Mouse (Mus musculus) embryonic facial prominence, embryonic 10.5 days (tissue): ENCODE data around the gene Bclaf3. TPM values are rescaled to one million over a fixed set of nuclear protein-coding genes. Genes with fewer than 3 reads are reported as not detected.
"Not testable (repeated sequence)": the region's sequence is repeated elsewhere in the genome, so short reads cannot be mapped to it uniquely, and the experiment has no call there.

Experiments used
- DNase-seq: peaks from one replicate; pipeline ENCODE4 v3.0.0-alpha.2; 2017; ENCODE audit warnings: low spot score
- H3K27ac ChIP-seq: fragments of 300-500 bp; sonication (generic); replicated peaks from 2 replicates; pipeline ENCODE4 v1.5.1; 2016; ENCODE audit warnings: mild to moderate bottlenecking
- H3K27me3 ChIP-seq: fragments of 300-500 bp; sonication (generic); replicated peaks from 2 replicates; pipeline ENCODE4 v1.6.1; 2016; ENCODE audit warnings: low read depth, mild to moderate bottlenecking; ENCODE audit not compliant: poor library complexity, severe bottlenecking
- H3K36me3 ChIP-seq: fragments of 300-500 bp; sonication (generic); replicated peaks from 2 replicates; pipeline ENCODE4 v1.6.1; 2016; ENCODE audit warnings: mild to moderate bottlenecking, moderate library complexity
- H3K4me1 ChIP-seq: fragments of 300-500 bp; sonication (generic); 2 replicates; pipeline ENCODE4 v1.6.1; 2016
- H3K4me3 ChIP-seq: fragments of 300-500 bp; sonication (generic); 2 replicates; pipeline ENCODE4 v1.5.1; 2016; ENCODE audit warnings: mild to moderate bottlenecking, moderate library complexity
- H3K9me3 ChIP-seq: fragments of 300-500 bp; sonication (generic); 2 replicates; pipeline ENCODE4 v1.6.1; 2016; ENCODE audit warnings: mild to moderate bottlenecking
- WGBS: fragments of 180-500 bp; shearing (Covaris S2); methylation state at CpG from one replicate; pipeline ENCODE4 v1.1.7; 2016; 5-methylcytosine and 5-hydroxymethylcytosine counted together
- polyA plus RNA-seq: library from polyadenylated mRNA; unstranded; fragments of >200 nt; fragmentation: Nextera tagmentation; extraction: Ambion mirVana; gene quantifications from 2 replicates; pipeline ENCODE4 v1.2.1, GENCODE M21; 2016

The Bclaf3 gene
- polyA plus RNA-seq, result 22.3 and 23.9 TPM in 2 replicates

DNA sequence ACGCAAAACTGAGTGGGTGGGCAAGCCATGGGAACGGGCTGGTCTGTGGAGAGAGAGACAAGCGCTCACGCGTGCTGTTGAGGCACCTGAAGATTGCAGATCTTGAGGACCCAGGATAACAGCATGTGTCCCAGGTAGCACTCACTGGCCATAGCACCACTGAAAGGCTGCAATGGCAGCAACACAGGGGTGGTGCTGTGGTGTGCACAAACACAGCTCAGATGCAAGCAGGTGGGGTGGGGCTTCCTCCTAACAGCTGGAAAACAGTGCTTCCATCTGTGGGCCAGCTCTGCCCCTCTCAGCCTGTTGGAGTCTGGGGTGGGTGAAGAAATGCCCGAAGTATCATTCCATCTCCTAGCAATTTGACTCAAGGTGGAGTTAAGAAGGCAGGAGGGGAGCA lies at the start of gene Bclaf3:
Bclaf3 (plus strand) TSS at position 301 of the 400 bp plus-strand sequence.
- Histone ChIP-seq H3K27me3 (peaks cover 57% of the 10 kb centered on the region), H3K36me3 (no peaks in the 10 kb centered on the region), H3K27ac (no peak within 1 kb of the TSS), H3K9me3 (no peaks in the 10 kb centered on the region), H3K4me3 (no peak within 1 kb of the TSS), H3K4me1 (no peaks in the 10 kb centered on the region)
- WGBS, result 77% methylated on average over 6 of the region's 6 CpGs
- DNase-seq, result no peak

DNA sequence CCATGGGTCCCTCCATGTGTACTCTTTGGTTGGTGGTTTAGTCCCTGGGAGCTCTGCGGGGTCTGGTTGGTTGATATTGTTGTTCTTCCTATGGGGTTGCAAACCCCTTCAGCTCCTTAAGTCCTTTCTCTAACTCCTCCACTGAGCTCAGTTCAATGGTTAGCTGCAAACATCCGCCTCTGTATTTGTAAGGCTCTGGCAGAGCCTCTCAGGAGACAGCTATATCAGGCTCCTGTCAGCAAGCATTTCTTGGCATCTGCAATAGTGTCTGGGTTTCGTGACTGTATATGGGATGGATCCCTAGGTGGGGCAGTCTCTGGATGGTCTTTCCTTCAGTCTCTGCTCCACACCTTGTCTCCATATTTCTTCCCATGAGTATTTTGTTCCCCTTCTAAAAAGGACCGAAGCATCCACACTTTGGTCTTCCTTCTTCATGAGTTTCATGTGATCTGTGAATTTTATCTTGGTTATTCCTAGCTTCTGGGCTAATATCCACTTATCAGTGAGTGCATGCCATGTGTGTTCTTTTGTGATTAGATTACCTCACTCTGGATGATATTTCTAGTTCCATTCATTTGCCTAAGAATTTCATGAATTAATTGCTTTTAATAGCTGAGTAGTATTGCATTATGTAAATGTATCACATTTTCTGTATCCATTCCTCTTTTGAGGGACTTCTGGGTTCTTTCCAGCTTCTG lies 48.1 kb upstream of the Bclaf3 start:
- peaks cover 46% of the 10 kb centered on the region for H3K27me3 ChIP-seq
- H3K4me1 ChIP-seq, DNase-seq, H3K9me3 ChIP-seq, H3K27ac ChIP-seq, H3K36me3 ChIP-seq, H3K4me3 ChIP-seq: not testable (repeated sequence)
- 79% methylated on average over 4 of the region's 4 CpGs for WGBS

DNA sequence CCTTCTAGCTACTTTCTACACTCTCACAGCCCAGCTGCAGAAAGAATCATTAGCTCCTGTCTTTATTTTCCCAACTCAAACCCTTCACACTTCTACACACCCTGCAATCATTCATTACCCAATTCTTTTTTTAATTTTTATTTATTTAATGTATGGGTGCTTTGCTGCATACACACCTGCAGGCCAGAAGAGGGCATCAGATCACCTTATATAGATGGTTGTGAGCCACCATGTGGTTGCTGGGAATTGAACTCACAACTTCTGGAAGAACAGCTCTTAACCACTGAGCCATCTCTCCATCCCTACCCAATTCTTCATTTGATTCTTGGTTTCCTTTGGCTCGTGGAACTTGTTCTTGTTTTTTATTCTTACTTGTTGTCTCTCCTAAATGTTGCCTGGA lies 42.2 kb upstream of the Bclaf3 start:
- no peak overlapping the region for H3K4me3 ChIP-seq
- peaks cover 58% of the 10 kb centered on the region for H3K27me3 ChIP-seq
- H3K27ac ChIP-seq, result no peak overlapping the region
- H3K4me1 ChIP-seq, result no peaks in the 10 kb centered on the region
- 76% methylated on average over 1 of the region's 1 CpGs for WGBS
- DNase-seq, result no peak
- no peaks in the 10 kb centered on the region for H3K36me3 ChIP-seq
- H3K9me3 ChIP-seq, result no peaks in the 10 kb centered on the region

DNA sequence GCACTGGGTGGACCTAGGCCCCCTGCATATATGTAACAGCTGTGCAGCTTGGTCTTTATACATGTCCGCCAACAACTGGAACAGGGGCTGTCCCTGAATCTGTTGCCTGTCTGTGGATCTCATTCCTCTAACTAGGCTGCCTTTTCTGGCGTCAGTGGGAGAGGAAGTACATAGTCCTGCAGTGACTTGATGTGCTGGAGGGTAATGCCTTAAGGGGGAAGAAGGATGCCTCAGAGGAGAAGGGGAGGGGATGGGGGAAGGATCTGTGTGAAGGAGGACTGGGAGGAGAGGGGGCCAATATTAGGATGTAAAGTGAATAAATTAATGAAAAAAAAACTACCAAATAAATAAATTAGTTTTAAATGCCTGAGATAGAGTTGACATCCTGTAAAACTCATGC lies 23.3 kb upstream of the Bclaf3 start:
- no peaks in the 10 kb centered on the region for H3K9me3 ChIP-seq
- no peaks in the 10 kb centered on the region for H3K4me1 ChIP-seq
- no peak for DNase-seq
- no peak overlapping the region for H3K4me3 ChIP-seq
- H3K36me3 ChIP-seq, result no peaks in the 10 kb centered on the region
- no peak overlapping the region for H3K27ac ChIP-seq
- WGBS, result 54% methylated on average over 2 of the region's 2 CpGs
- peaks cover 26% of the 10 kb centered on the region for H3K27me3 ChIP-seq

DNA sequence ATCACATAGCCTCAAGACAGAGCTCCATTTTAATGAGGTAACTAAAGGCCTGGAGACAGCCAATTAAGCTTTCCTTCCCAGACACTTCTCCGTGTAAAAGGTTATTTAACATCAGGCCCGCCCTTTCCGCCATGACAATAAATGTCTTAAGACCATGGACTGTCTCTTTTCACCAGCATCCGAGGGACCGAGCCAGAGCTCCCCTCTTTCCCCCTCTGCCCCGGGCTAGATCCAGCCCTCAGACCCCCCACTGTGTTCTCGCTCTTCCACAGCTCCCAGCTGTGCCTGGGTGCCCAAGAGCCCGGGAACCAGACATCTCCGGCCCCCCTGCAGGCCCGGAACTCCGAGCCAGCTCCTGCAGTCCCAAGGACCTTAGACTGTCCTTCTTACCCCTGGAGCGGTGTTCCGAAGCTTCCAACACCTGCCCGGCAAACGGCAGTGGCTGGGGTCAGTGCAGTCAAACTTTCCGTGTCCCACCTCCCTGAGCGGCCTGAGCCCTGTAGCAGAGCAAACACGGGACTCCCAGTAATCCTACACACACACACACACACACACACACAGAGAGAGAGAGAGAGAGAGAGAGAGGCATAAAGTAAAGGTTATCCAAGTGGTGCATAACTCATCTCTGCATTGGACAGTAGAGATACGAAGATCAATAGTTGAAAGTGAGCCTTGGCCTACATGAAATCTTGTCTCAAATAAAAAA lies 18.0 kb upstream of the Bclaf3 start:
- Histone ChIP-seq H3K27me3 (peaks cover 40% of the 10 kb centered on the region), H3K4me3 (no peak overlapping the region), H3K36me3 (no peaks in the 10 kb centered on the region), H3K4me1 (no peaks in the 10 kb centered on the region), H3K27ac (no peak overlapping the region), H3K9me3 (no peaks in the 10 kb centered on the region)
- 66% methylated on average over 19 of the region's 19 CpGs for WGBS
- DNase-seq, result no peak

DNA sequence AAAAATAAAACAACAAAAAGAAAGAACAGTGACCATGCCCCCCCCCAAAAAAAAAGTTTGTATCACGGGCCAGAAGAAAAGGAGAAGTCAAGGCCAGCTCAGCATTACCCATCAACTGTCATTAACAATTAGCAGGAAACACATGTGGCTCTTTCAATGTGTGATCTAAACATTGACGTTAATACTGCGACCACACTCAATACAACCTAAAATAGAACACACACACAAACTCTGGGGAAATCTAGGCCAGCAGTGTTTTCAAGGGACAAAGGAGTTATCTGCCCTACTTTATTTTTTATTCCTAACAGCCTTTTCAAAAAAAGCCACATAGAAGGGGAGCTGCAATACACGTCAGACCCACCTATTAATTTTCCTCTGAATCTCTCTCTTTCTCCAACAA lies 17.4 kb upstream of the Bclaf3 start:
- peaks cover 46% of the 10 kb centered on the region for H3K27me3 ChIP-seq
- 78% methylated on average over 4 of the region's 4 CpGs for WGBS

DNA sequence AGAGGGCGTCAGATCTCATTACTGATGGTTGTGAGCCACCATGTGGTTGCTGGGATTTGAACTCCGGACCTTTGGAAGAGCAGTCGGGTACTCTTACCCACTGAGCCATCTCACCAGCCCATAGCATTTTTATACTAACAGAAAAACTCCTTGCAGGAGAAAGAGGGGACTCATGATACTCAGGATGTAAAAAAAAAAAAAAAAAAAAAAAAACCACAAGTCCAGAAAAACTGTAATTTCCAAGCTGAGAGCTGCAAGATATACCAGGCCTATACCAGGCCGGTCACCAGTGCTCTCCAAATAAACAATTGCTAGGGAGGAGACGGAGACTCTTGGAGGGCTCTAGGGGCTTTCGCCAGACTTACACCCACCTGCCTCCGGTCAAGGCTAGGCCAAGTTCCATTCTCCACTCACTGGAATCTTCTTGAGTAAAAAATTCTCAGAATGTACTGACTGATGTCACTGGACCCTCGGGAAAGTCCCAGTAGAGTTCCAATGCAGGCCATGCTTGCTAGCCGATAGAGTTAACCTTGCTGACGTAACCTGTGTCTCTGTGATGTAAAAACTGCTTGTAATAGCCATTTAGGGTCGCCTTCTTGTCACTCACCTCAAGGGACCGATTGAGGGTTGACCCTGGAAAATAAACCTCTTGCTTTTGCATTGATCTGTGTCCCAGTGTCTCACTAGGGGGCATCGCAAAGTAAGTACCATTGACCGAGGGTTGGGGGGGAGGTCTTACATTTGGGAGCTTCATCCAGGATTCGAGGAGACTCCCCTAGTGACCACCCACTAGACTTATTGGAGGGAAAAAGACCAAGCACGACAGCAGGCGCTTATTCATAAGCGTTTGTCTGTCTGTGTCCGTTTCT lies 16.4 kb upstream of the Bclaf3 start:
- no peaks in the 10 kb centered on the region for H3K4me1 ChIP-seq
- peaks cover 51% of the 10 kb centered on the region for H3K27me3 ChIP-seq
- no peaks in the 10 kb centered on the region for H3K36me3 ChIP-seq
- 82% methylated on average over 19 of the region's 19 CpGs for WGBS
- no peak for DNase-seq
- no peak overlapping the region for H3K27ac ChIP-seq
- no peaks in the 10 kb centered on the region for H3K9me3 ChIP-seq
- H3K4me3 ChIP-seq, result no peak overlapping the region

More for the DNA sequence above, 17.4 kb upstream of the Bclaf3 start:
- no peak overlapping the region for H3K4me3 ChIP-seq
- no peaks in the 10 kb centered on the region for H3K9me3 ChIP-seq
- no peak overlapping the region for H3K27ac ChIP-seq
- H3K36me3 ChIP-seq, result no peaks in the 10 kb centered on the region
- no peaks in the 10 kb centered on the region for H3K4me1 ChIP-seq
- DNase-seq, result no peak

DNA sequence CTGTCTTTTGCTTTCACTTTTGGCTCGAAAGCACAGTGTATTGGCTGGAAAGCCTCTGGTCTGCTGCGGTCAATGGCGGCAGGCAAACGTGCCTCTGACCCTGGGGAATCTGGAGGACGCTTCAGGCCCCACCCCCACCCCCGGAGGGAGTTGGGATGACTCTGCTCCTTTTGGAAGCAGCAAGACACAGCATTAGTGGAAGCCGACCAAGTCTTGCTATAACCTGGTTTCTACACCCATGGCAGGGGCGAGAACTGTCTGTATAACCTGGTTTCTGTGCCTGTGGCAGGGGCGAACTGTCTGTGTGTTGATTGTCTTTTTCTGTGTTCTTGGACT lies 15.8 kb upstream of the Bclaf3 start:
- H3K27ac ChIP-seq, result no peak overlapping the region
- H3K4me1 ChIP-seq, result no peaks in the 10 kb centered on the region
- peaks cover 52% of the 10 kb centered on the region for H3K27me3 ChIP-seq
- H3K4me3 ChIP-seq, result no peak overlapping the region
- H3K9me3 ChIP-seq, result no peaks in the 10 kb centered on the region
- DNase-seq, result no peak
- H3K36me3 ChIP-seq, result no peaks in the 10 kb centered on the region
- WGBS, result 71% methylated on average over 9 of the region's 9 CpGs

DNA sequence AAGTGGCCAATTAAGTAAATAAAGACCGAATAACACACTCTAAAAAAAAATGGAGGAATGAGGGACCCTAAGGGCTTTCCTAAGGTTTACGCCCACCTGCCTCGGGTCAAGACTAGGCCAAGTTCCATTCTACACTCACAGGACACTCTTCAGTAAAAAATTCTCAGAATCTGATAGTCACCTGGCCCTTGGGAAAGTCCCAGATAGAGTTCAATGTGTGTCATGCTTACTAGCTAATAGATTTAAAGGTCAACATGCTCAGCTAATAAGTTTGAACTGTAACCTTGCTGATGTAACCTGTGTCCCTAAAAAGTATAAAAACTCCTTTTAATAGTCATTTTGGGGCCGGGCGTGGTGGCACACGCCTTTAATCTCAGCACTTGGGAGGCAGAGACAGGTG lies 10.9 kb upstream of the Bclaf3 start:
- H3K4me1 ChIP-seq, result no peaks in the 10 kb centered on the region
- no peaks in the 10 kb centered on the region for H3K9me3 ChIP-seq
- 88% methylated on average over 6 of the region's 6 CpGs for WGBS
- no peaks in the 10 kb centered on the region for H3K36me3 ChIP-seq
- H3K27me3 ChIP-seq, result peaks cover 66% of the 10 kb centered on the region
- H3K4me3 ChIP-seq, result no peak overlapping the region
- no peak overlapping the region for H3K27ac ChIP-seq
- no peak for DNase-seq

DNA sequence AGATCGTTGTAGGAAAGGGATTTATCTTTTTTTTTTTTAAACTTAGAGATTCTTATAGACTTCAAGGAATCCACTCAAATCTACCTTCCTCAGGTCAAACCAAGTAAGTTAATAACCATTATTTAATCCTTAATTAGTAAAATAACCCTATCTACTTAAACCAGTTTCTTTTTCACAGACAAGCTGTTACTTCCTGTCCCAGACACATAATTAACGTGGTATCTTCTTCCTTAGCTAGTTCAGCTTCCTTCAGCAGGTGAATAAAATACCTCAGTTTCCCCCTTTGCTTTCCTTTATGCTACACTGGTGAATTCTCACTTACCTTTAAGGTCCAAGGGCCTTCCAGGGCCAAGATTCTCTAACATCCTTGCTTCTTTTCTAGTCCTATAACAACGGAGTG lies 4.7 kb upstream of the Bclaf3 start:
- Histone ChIP-seq H3K4me1 (no peaks in the 10 kb centered on the region), H3K27me3 (peaks cover 56% of the 10 kb centered on the region), H3K36me3 (no peaks in the 10 kb centered on the region), H3K4me3 (no peak overlapping the region), H3K27ac (no peak overlapping the region), H3K9me3 (no peaks in the 10 kb centered on the region)
- no peak for DNase-seq
- WGBS, result 75% methylated on average over 3 of the region's 3 CpGs

DNA sequence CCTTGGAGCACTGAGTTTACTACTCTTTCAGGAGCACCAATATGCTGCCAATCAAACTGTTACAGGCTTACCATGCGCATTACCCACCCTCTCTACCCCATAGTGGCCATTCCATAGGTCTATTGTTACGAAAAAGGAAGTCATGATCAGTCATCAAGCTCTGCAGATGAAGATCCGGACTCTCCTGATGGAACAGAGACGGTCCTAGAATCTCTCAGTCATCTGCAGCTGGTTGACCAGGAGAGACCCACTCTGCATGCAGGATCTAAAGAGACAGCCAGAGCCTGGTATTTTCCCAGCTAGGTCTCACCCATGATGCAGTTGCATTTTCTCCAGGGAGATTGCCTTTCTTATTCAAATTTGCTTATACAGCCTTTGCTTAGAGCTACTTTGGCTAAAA lies 3.8 kb upstream of the Bclaf3 start:
- Histone ChIP-seq H3K4me3 (no peak overlapping the region), H3K36me3 (no peaks in the 10 kb centered on the region), H3K27ac (no peak overlapping the region), H3K9me3 (no peaks in the 10 kb centered on the region), H3K4me1 (no peaks in the 10 kb centered on the region), H3K27me3 (peaks cover 65% of the 10 kb centered on the region)
- 77% methylated on average over 4 of the region's 4 CpGs for WGBS
- DNase-seq, result no peak

DNA sequence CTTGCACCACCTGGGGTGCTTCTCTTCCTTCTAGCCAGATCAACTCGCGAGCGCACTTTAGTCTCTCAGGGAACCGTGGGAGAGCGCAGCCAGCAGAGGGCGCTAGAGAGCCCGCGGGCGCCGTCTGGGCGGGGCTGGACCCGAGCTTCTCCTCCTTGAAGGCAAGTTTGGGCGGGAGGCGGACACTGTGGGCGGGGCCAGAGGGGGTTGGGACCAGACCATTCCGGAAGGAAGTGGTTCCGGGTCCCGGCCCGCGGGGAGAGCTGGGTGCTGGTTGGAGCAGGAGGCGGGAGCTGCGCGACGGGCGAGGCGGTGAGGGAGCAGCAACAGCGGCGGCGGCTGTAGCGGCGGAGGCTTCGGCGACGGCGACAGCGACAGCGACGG lies 5.9 kb downstream of the Bclaf3 start:
- no peaks in the 10 kb centered on the region for H3K9me3 ChIP-seq
- no peaks in the 10 kb centered on the region for H3K4me1 ChIP-seq
- H3K27ac ChIP-seq, result peak overlapping the region; percentile 89
- peak overlapping the region; percentile 72 for H3K4me3 ChIP-seq
- no peaks in the 10 kb centered on the region for H3K36me3 ChIP-seq
- peaks cover 39% of the 10 kb centered on the region for H3K27me3 ChIP-seq
- peak; percentile 97 for DNase-seq
- 29% methylated on average over 38 of the region's 38 CpGs for WGBS
